Mouse (Mus musculus) MEL-GATA-1-ER (cell line): ENCODE measurements at regions not wholly inside any gene's neighbourhood (a gene's known extent, or its start where the extent isn't known, plus 50 kb on each side); places are given as distances from the start of the nearest gene placed in this dataset.

ENCODE experiments used
- DNase-seq: peaks from one replicate; pipeline ENCODE4 v3.0.0-alpha.2; 2012; ENCODE audit warnings: low read depth; ENCODE audit errors: extremely low read depth

DNA sequence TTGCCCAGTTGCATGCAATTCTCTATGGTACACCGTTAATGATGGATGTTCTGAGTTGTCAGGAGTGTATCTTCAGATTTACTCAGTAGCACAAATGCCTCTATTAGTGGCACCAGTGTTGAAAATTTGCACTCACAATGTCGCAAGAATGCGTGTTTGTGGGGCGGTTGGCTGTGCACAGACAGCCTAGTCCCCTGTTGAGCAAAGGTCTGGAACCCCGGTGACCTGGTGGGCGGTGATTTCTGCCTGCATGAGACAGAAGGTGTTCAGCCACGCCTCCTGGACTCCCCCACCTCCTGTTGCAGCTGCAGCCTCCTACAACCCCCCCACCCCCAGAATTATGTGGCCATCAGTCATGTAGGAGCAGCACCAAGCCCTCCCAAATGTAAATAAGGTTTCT lies 338.9 kb upstream of the Spred2 start:
- no peak for DNase-seq

DNA sequence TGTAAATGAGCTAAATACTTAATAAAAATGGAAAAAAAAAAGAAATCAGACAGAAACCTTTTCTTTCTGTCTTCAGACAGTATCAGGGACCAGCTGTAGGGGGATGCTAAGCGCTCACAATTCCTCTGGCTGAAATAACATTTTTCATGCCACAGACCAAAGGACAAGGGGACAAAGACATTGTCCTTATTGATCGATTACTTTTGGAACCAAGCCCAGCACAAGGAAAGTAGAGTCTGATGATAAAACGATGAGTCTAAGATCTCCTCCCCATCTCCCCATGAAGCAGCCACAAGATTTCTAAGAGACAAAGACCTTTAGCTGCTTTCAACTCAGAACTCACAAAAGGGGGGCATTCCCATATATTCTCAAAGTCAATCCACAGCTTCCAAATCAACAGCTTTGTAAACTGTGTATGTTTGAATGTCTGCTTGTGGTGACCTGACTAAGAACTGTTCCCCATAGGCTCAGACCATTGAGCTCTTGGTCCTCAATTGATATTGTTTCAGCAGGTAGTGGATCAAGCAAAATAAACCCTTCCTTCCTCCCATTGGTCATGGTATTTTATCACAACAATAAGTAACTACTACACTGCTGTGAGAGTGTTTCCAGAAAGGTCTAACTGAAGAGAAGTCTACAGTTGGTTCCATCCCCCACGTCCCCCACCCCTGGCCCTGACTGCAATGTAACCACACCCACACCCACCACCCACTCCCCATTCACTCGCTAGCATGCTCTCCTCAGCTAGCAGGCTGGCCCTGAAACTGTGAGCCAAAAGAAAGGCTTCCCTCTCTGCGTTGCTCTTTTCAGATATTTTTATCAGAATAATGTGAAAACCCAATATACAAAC lies 331.4 kb upstream of the Spred2 start:
- no peak for DNase-seq

DNA sequence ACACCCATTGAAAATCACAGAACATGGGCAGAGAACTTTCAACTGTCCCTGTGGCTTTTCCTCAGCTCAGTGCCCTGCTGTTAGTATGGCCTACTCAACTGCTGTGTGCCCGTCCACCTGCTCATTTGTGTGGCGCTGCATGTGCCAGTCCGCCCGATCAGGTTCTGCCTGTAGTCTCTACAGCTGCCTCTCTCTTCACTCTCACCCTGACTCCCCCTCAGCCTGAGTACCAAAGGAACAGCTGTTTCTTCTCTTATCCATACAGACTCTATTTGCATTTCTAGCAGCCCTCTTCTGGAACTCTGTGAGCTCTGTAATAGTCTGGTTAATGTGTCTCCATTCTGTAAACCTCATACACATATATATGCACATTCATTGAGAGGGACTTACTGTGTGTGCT lies 329.1 kb upstream of the Spred2 start:
- no peak for DNase-seq

DNA sequence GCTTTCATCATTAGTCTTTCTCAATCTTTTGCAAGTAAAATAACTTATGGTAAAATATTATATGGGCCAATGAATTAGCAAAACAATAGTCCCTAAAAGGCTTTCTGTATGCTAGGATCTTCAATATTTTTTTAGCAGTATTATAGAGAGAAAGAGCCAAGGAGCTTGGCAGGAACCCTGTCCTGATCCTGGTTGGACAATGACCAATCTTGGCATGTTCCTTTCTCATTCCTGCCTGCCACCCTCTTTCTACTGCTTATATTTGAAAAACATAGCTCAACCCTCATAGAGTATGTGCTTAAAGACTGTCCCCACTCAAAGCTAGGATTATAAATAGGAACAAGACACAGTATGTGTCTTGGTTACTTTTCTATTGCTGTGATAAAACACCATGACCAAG lies 327.8 kb upstream of the Spred2 start:
- DNase-seq: no peak

DNA sequence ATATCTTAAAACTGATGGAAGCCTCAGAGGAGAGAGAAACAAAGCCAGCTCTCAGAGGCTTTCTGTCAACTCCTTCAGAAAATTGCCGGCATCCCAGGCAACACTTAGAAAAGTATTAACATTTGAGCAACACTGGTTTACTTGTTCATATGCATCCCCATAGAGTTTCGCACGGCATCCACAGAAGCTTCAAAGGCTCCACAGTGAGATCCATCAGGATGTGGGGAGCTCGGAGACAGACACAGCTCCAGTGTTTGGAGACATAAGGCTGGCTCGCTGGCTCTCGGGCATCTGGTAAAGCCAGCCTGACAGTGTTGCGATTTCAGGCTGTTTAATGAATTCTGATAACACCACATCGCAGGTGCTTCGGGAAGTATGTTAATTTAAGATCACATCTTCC lies 324.7 kb upstream of the Spred2 start:
- no peak for DNase-seq

DNA sequence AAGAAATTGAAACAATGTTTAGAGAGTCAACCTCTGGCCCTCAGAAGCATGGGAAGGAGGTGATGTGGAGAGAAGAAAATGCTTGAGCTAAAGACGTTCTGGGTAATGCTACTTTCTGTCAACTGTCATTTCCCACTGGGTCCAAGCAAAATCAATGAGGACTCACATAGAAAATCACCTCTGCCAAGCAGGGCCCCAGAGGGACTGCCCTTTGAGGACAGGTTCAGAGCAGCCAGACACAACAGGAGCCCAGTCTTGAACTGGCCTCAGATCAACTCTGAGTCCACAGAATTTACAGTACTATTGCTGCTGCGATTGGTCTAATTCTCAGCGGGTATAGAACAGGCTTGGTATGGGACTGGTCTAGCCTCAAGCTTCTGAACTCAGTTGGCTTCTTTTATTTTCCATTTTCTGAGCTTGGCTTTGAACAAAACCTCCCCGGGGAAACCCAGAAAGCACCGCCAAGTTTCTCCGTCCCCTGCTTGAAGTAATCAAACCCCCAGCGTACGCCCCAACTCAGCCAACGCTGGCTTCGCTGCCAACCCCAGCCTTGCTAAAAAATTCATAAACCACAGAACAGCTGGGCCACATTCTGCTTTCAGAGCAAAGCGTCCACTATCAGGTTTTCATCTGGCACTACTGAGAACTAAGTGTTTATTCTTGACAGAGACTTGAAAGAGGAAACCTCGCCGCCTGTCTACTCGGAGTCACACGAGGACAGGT lies 322.8 kb upstream of the Spred2 start:
- DNase-seq: no peak

DNA sequence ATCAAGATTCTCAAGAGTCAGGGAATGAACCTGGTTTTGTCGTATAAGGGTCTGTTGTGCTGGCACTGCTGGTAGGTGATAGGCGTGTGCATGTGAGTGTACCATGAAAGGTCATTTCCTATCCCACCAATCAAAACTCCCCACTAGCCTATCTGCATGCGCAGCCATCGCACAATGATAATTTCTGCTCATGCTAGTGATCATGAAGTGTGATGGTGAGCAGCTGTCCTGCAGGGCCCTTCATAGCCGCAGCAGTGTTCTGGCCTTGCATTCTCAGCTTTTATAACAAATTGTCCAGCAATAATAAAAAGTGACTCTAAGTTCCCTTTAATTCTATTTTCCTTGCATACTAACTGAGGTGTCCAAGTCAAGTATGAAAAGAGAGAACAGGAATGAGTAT lies 321.7 kb upstream of the Spred2 start:
- DNase-seq: no peak

DNA sequence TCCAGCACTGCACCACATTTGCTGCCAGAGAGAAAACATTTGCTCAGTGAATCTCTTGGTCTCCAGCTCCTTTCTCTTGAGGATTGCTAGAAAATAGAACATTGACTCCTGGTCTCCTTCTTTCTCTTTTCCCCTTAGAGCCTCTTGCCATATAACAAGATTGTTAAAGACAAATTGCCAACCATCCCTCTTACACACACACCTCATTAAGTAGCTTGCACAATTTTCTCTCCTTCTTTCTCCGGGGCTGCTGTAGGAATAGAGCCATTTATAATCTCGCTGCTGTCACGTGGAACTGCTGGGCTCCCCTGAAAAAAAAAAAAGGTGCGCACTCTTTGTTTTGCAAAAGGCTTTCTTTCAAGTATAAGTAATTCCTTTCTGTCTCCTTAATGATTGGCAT lies 318.6 kb upstream of the Spred2 start:
- no peak for DNase-seq

DNA sequence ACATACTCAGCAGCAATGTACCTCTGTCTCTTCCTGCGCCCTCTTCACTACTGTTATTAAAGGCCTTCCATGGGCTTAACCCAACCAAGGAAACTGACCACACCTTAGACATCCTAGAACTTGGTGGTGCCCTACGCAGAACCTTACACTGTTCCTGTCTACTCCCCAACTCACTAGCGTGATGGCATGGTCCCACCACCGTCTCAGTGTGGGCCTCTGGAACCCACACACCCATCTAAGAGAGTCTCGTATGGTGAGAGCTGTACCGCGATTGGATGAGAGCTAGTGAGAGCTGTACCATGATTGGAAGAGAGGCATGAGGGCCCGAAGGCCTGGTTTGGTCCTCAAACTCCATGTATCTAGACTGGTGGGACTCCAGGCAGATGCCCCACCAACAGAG lies 317.2 kb upstream of the Spred2 start:
- no peak for DNase-seq

DNA sequence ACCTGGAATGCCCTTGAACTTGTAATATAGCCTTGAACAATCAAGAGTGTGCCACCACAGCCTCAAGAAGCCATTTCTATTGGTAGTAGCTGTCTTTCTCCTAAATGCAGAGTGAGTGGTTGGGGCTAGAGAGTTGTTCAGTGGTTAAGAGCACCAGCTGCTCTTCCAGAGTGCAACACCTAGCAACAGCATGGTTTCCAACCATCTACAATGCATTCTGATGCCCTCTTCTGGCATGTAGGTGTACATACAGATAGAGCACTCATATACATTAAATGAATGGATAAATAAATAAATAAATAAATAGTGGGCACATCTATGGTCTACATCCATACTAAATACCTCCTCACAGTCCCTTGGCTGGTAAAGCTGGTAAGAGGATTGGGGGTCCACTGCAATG lies 316.2 kb upstream of the Spred2 start:
- DNase-seq: no peak

DNA sequence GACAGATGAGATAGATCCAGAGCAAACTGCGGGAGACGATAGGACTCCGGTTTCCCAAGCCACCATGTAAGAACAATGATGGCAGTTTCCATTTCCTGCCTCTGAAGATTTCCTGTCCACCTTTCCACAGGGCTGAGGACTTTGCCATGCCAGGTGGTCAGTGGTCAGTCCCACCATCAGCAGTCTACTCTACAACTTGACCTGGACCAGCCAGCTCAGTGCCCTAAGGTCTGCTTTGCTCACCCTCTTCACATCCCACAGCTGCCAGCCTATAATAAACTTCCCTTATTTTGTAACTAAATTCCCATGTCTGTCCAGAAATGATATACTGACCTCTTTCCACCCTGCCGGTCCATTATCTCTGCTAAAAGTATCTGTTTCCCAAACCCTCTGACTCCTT lies 315.7 kb upstream of the Spred2 start:
- no peak for DNase-seq

DNA sequence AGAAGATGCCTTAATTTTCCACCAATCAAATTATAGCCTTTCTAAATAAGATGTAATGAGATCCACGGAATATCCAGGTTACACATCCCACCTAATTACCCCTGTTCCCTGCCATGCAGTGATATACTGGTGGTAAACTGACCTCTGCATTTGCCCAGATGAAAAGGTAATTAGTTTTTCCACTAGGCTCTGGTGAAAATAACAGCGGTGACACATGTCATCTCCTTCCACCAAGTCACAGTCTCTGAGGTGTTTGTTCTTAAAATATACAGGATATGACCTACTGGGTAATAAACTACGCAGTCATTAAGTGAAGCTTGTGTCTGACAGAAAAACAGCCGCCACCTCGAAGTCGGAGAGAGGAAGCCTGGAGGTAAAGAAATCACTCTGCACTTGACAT lies 313.6 kb upstream of the Spred2 start:
- DNase-seq: no peak

DNA sequence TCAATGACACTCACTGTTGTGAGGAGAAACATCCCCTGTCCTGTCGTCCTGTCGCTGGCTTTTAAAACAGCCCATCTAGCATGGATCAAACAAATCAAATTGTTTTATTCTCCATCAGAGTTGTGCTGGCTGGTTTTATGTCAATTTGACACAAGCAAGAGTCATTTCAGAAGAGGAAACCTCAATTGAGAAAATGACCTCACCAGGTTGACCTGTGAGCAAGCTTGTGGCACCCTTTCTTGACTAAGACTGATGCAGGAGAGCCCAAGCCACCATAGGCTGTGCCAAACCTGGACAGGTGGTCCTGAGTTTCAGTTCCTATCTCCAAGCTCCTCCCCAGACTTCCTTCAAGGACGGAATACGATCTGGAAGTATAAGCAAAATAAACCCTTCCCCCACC lies 313.0 kb upstream of the Spred2 start:
- DNase-seq: no peak

DNA sequence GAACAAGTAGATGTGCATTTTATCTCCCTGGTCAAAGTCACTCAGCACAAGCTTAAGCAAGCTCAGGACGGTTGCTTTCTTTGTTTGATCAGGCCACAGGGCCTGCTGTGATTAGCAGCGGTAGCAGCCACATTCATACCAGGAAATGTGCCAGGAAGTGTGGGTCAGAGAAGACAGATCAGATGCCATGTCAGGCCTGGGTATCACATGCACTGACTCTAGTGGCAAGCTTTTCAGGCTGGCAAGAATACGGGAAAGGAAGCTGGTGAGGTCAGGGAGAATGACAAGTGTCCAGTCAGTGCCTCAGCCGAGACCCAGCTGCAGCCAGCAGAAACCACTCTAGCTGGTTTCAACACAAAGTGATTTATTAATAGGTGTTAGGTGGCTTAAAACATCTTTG lies 307.7 kb upstream of the Spred2 start:
- DNase-seq: no peak

DNA sequence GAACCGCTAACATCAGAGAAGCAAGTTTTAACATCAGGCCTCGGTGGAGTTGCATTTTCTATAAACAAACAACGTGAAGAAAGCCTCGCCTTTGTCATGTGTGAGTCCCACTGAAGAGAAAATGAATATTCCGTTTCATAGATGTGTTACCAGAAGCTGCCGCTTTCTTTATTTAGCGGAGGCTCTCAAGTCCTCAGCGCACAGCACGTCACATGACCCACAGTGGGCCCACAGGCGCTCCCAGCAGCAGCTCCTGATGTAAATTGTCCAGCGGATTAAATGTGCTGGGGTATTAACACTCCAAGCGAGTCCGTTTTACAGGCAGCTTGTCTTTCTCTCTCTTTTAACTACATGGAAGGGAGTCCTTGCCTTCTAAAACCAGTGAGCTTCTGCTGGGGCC lies 304.7 kb upstream of the Spred2 start:
- DNase-seq: no peak

DNA sequence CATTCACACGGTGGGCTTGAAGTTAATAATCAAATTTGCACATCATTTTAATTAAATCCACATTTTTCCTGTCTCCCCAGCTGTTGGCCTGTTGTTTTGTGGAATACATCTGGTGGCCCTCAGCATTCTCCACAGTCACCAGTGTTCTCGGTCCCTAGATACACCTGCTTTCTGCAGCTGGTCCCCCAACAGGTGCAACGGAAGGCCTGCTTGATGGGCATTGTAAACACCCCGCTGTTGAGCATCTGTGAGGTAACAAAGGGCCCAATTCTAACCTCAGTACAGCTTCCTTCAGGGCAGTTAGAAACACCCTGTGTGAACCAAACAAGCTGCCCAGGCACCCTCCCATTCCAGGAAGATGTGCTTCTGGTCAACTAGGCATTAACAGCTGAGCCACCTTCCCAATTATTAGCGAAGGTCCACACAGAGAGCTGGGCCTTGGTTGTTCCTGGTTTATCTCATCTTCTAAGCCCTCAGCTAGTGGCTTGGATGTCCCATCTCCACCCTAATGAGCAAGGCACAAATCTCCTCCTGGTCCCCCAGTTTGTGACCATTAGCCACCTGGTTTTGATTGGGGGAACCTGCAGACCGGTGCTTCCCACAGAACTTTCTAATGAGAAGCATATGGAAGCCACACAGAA lies 293.0 kb upstream of the Spred2 start:
- no peak for DNase-seq

GRCm38 (mm10) chr11:19632477-19632876 lies 291.7 kb upstream of the Spred2 start:
- no peak for DNase-seq

DNA sequence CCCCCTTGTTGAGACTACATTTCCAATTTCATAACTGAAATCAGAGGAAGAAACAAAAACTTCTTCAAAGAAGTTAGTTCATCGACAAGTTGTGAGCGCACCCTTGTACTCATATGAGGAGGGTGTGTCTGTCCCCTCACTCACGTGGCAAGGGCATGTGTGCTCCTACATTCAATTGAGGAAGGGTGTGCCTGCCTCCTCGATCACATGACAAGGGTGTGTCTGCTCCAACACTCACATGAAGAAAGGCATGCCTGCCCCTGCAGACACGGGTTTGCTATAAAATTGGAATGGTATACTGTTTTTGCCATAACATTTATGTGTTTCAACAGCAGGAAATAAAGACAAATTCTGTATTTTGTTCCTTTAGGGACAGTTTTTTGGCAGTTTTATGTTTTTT lies 290.6 kb upstream of the Spred2 start:
- DNase-seq: peak; percentile 8

GRCm38 (mm10) chr11:19641153-19641552 lies 283.0 kb upstream of the Spred2 start:
- no peak for DNase-seq

GRCm38 (mm10) chr11:19644116-19644795 lies 279.9 kb upstream of the Spred2 start:
- no peak for DNase-seq

- no peak for DNase-seq
Measured at GRCm38 (mm10) chr11:19645106-19645505, 279.1 kb upstream of the Spred2 start.

GRCm38 (mm10) chr11:19651522-19651921 lies 272.7 kb upstream of the Spred2 start:
- DNase-seq: no peak
